Mouse (Mus musculus): ENCODE data around the gene Twnk.
"Not testable (repeated sequence)": the region's sequence is repeated elsewhere in the genome, so short reads cannot be mapped to it uniquely, and the experiment has no call there.

Twnk gene

DNA sequence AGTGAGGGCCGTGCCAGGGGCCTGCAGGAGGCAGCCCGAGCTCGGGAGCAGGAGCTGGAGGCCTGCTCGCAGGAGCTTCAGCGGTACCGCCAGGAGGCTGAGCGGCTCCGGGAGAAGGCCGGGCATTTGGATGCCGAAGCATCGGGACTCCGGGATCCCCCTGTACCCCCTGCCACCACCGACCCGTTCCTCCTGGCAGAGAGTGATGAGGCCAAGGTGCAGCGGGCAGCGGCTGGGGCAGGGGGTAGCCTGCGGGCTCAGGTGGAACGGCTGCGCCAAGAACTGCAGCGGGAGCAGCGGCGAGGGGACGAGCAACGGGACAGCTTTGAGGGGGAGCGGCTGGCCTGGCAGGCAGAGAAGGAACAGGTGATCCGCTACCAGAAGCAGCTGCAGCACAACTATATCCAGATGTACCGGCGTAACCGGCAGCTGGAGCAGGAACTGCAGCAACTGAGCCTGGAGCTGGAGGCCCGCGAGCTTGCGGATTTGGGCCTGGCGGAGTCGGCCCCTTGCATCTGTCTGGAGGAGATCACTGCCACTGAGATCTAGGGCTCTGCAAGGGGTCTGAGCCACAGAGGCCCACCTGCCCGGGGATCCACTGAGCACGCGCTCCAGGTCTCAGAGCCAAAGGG lies 20.6 kb downstream of the Twnk start:
- no peak for DNase-seq (ENCODE audit: low spot score)

- DNase-seq (ENCODE audit: low spot score), result no peak
Measured at GRCm38 (mm10) chr19:45026958-45027670, 21.7 kb downstream of the Twnk start.

DNA sequence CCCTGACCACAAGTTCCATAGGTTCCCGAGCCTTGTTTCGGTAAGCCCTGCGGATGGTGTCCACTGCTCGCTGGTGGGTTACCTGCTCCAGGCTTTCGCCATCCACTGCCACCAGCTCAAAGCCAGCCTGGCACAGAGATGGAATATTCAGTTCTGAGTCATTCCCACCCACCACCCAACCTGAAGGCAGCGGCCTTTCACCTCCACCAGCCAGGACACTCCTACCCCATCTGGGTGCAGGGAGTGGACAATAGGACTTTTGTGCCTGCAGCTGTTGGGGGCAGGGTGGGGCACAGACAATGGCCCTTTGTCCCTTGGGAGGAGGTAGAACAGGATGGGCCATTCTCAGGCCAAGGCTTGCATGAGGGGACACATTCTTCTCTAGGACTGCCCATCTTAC lies 22.4 kb downstream of the Twnk start:
- no peak for DNase-seq (ENCODE audit: low spot score)

GRCm38 (mm10) chr19:45028746-45029145 lies 23.3 kb downstream of the Twnk start:
- no peak for DNase-seq (ENCODE audit: low spot score)

DNA sequence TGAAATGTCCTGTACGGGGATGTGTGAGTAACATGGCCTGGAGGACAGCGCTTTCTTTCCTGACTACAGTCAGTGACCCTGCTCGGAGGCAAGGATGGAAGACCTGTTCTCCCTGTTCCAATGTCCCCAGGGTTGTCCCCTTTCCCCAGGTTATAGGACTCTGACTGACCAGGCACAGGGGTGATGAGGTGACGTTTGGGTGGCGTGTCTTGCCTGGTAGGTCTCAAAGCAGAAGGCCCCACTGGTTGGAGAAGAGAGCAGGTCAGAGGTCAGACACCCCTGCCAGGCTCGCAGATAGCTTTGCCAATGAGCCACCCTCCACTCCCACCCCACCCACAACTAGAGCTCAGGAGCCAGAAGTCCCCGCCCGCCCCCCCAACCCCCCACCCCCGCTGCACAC lies 24.1 kb downstream of the Twnk start:
- DNase-seq (ENCODE audit: low spot score), result no peak

GRCm38 (mm10) chr19:45030111-45030510 lies 24.6 kb downstream of the Twnk start:
- peak; percentile 65 for DNase-seq (ENCODE audit: low spot score)

- DNase-seq (ENCODE audit: low spot score), result peak; percentile 74
Measured at GRCm38 (mm10) chr19:45030746-45031693, 25.6 kb downstream of the Twnk start.

GRCm38 (mm10) chr19:45031780-45032179 lies 26.3 kb downstream of the Twnk start:
- DNase-seq (ENCODE audit: low spot score), result peak; percentile 67

- DNase-seq (ENCODE audit: low spot score), result no peak
Measured at GRCm38 (mm10) chr19:45032570-45033332, 27.3 kb downstream of the Twnk start.

DNA sequence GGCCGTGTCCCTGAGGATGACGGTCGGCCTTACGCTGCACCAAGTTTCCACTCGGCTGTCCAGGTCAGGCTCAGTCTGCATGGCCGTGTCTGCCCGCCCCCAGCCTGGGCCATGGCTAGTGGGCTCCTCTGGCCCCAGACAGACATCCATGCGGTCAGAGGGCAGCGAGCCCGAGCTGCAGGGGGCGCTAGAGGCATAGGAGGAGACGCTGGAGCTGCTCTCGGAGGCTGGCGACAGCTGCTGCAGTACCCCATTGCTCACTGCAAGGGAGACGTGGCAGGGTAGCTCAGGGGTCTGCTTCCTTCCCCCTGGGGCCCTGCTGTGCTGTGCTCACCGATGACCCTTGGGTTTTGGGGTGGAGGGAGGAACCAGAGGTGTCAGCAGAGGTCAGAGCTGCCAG lies 31.4 kb downstream of the Twnk start:
- DNase-seq (ENCODE audit: low spot score), result peak; percentile 63

GRCm38 (mm10) chr19:45038198-45038597 lies 32.7 kb downstream of the Twnk start:
- not testable (repeated sequence) for DNase-seq (ENCODE audit: low spot score)

GRCm38 (mm10) chr19:45040214-45040613 lies 34.8 kb downstream of the Twnk start:
- no peak for DNase-seq (ENCODE audit: low spot score)

DNA sequence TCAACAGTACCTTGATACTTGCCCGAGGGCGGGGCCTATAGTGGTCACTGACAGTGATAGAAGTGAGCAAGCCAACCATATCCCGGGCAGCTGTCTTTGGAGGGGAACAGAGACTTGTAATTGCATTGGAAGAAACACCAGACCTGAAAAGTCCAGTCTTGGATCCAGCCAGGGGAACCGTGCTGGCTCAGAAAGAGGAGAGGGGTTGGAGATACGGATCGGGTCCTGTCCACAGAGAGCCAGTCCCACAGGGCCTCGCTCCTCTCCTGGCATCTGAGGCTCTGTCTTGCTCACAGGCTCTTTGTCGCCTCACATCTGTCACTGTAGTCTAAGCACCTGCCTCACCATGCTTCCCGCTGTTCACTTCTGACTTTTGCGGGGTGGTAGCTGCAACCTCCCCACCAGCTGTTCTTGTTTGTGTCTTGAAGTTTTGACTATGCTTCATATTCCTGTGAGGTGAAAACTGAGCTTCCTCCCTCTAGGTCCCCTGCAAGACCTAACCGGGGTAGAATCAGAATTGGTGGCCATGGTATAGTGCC lies 39.0 kb downstream of the Twnk start:
- DNase-seq (ENCODE audit: low spot score), result no peak

- DNase-seq (ENCODE audit: low spot score), result no peak
Measured at GRCm38 (mm10) chr19:45045236-45045635, 39.8 kb downstream of the Twnk start.

DNA sequence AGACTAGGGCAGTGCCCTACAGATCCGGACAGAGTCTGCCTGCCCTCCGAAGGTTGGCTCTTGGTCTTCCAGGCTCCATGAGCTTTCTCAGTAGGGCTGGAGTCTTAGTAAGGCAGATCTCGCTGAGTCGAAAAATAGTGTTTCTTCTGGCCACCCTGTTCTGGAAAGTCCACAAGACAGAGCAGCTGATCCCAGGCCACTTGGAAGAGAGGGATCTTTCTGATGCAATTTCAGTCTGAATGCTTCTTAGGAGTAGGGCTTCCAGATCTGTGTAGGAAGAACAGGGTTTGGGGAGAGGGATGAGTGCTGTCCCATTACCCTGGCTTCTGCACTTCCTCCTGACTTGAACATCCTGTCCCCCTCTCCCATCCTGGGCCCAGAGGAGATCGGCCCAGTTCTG lies 40.2 kb downstream of the Twnk start, which contains the start of gene Pdzd7:
Pdzd7 (minus strand) TSS at position 67 of the 400 bp plus-strand sequence.
- no peak for DNase-seq (ENCODE audit: low spot score)

- peak; percentile 80 for DNase-seq (ENCODE audit: low spot score)
Measured at GRCm38 (mm10) chr19:45046523-45047321, 41.3 kb downstream of the Twnk start.

- DNase-seq (ENCODE audit: low spot score), result peak; percentile 95
Measured at GRCm38 (mm10) chr19:45047417-45047934, 42.0 kb downstream of the Twnk start, which contains the start of gene Sfxn3. Sfxn3 (plus strand) TSS chr19:45047503.

- peak; percentile 55 for DNase-seq (ENCODE audit: low spot score)
Measured at GRCm38 (mm10) chr19:45047935-45048643, 42.6 kb downstream of the Twnk start.

DNA sequence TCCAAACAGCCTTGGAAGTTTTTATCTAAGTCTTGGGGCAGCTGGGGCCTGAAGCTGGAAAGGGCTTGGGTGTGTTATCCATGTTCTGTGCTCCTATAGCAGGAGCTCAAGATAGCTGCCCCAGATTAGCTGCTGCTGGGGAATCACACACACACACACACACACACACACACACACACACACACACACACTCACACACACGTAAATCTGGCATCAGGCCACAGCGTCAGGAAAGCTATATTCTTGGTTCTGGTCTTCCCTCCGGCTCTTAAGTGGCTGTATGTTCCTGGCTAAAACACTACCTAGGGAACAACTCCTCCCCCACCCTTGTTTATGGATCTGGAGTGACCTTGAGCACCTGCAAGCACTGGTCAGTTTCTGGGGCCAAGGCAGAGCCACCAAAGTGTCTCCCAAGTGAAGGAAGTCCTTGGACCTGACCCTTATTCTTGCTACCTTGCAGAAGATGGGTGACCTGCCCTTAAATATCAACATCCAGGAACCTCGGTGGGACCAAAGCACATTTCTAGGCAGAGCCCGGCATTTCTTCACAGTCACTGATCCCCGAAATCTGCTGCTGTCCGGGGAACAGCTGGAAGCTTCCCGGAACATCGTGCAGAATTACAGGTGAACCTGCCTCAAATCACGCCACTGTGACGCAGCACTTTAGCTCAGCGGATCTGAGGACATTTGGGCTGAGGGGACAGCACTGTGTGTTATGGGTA lies 43.3 kb downstream of the Twnk start:
- DNase-seq (ENCODE audit: low spot score), result no peak
